Mouse (Mus musculus) lung, postnatal 0 days (tissue): ENCODE measurements around the gene Rnf5. TPM values are rescaled to one million over a fixed set of nuclear protein-coding genes. Genes with fewer than 3 reads are reported as not detected.

ENCODE experiments used
- ATAC-seq: fragments of 200-750 bp; cut with Nextera tagmentation; 2 replicates; pipeline ENCODE4 v1.8.0; 2017; ENCODE audit warnings: moderate library complexity
- DNase-seq: peaks from one replicate; pipeline ENCODE4 v3.0.0-alpha.2; 2016; ENCODE audit warnings: low spot score
- H3K27ac ChIP-seq: fragments of 300-500 bp; sonication (generic); 2 replicates; pipeline ENCODE4 v1.5.1; 2014; ENCODE audit warnings: antibody characterized with exemption, mild to moderate bottlenecking, low read length, mixed read lengths
- H3K27me3 ChIP-seq: fragments of 300-500 bp; sonication (generic); replicated peaks from 2 replicates; pipeline ENCODE4 v1.6.1; 2014; ENCODE audit warnings: low read length, mixed read lengths; ENCODE audit not compliant: insufficient read depth
- H3K36me3 ChIP-seq: fragments of 300-500 bp; sonication (generic); 2 replicates; pipeline ENCODE4 v1.6.1; 2014; ENCODE audit warnings: low read length, mixed read lengths; ENCODE audit not compliant: insufficient read depth
- H3K4me1 ChIP-seq: fragments of 300-500 bp; sonication (generic); 2 replicates; pipeline ENCODE4 v1.6.1; 2014; ENCODE audit warnings: antibody characterized with exemption, low read depth, low read length, mixed read lengths; ENCODE audit not compliant: insufficient read depth
- H3K4me2 ChIP-seq: fragments of 300-500 bp; sonication (generic); replicated peaks from 2 replicates; pipeline ENCODE4 v1.6.1; 2014; ENCODE audit warnings: low read depth, mild to moderate bottlenecking, low read length, moderate library complexity, mixed read lengths
- H3K4me3 ChIP-seq: fragments of 300-500 bp; sonication (generic); 2 replicates; pipeline ENCODE4 v1.5.1; 2014; ENCODE audit warnings: low read depth, low read length
- H3K9ac ChIP-seq: fragments of 300-500 bp; sonication (generic); replicated peaks from 2 replicates; pipeline ENCODE4 v1.6.1; 2014; ENCODE audit warnings: low read depth, mild to moderate bottlenecking
- H3K9me3 ChIP-seq: fragments of 300-500 bp; sonication (generic); 2 replicates; pipeline ENCODE4 v1.6.1; 2016; ENCODE audit warnings: low read length, mixed read lengths
- CTCF ChIP-seq: IDR thresholded peaks from 2 replicates; pipeline ENCODE4 v1.5.1; 2016; ENCODE audit warnings: antibody characterized with exemption, mild to moderate bottlenecking
- EP300 ChIP-seq: IDR thresholded peaks from 2 replicates; pipeline ENCODE4 v1.6.1; 2016; ENCODE audit warnings: antibody characterized with exemption, mild to moderate bottlenecking, control low read depth
- WGBS: fragments of 180-500 bp; shearing (Covaris S2); extraction: QIAGEN DNeasy Blood & Tissue Kit; methylation state at CpG from one replicate; pipeline ENCODE4 v1.1.7; 2014; 5-methylcytosine and 5-hydroxymethylcytosine counted together
- polyA plus RNA-seq: library from polyadenylated mRNA; unstranded; fragments of >200 nt; fragmentation: Nextera tagmentation; extraction: Ambion mirVana; gene quantifications from 2 replicates; pipeline ENCODE4 v1.2.1, GENCODE M21; 2015

Rnf5 gene
- polyA plus RNA-seq, 1 experiment from 2014 or later, result 81.5 TPM

- Histone ChIP-seq H3K4me3 (no peak overlapping the region), H3K4me1 (peaks cover 21% of the 10 kb centered on the region; the same call in 1 of the 2 replicates), H3K27ac (no peak overlapping the region), H3K27me3 (peaks cover 5% of the 10 kb centered on the region), H3K36me3 (no peaks in the 10 kb centered on the region; the same call in 1 of the 2 replicates), H3K9ac (no peak overlapping the region), H3K4me2 (no peak overlapping the region), H3K9me3 (no peaks in the 10 kb centered on the region)
- ATAC-seq (no peak), DNase-seq (no peak)
- TF ChIP-seq CTCF (no peak), EP300 (no peak)
- 97% methylated on average over 3 of the region's 3 CpGs for WGBS
These were observed 21.5 kb upstream of the Rnf5 start for GRCm38 (mm10) chr17:34624981-34625380.

GRCm38 (mm10) chr17:34623161-34623560 is 19.7 kb upstream of the Rnf5 start:
- Histone ChIP-seq H3K4me2 (no peak overlapping the region), H3K27ac (no peak overlapping the region), H3K4me3 (no peak overlapping the region), H3K27me3 (no peaks in the 10 kb centered on the region), H3K9me3 (no peaks in the 10 kb centered on the region), H3K9ac (no peak overlapping the region), H3K36me3 (no peaks in the 10 kb centered on the region; the same call in 1 of the 2 replicates), H3K4me1 (peaks cover 11% of the 10 kb centered on the region; the same call in 1 of the 2 replicates)
- peak; percentile 49 for TF ChIP-seq CTCF
- no peak for TF ChIP-seq EP300
- WGBS, result 80% methylated on average over 9 of the region's 9 CpGs
- ATAC-seq (no peak), DNase-seq (no peak)

DNA sequence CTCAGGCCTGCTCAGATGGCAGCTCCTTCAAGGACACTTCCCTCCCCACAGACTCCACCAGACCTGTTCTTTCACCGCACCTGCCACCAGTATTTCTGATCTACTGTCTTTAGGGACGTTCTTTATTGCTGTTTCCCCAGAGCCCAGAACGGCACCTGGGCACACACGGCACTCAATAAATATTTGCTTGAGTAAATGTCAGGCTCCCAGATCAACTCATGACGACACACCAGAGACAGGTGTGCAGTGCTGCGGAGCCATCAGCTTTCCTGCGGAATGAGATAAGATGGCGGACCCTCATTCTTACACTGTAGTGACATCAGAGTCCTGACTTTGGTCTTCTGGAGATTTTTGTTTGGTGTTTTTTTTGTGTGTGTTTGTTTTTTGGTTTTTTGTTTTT is 17.5 kb upstream of the Rnf5 start:
- ATAC-seq (no peak), DNase-seq (no peak)
- Histone ChIP-seq H3K27me3 (no peaks in the 10 kb centered on the region), H3K4me2 (no peak overlapping the region), H3K9me3 (no peaks in the 10 kb centered on the region), H3K9ac (no peak overlapping the region), H3K4me3 (no peak overlapping the region), H3K27ac (no peak overlapping the region), H3K4me1 (no peaks in the 10 kb centered on the region), H3K36me3 (peaks cover 7% of the 10 kb centered on the region; the same call in 1 of the 2 replicates)
- TF ChIP-seq CTCF, result no peak
- no peak for TF ChIP-seq EP300
- 67% methylated on average over 8 of the region's 8 CpGs for WGBS

- peak; percentile 76 for DNase-seq
- peaks cover 7% of the 10 kb centered on the region; the same call in 1 of the 2 replicates for H3K36me3 ChIP-seq
These were observed 15.5 kb upstream of the Rnf5 start for GRCm38 (mm10) chr17:34618999-34619398.

GRCm38 (mm10) chr17:34615871-34616270 is 12.4 kb upstream of the Rnf5 start, which contains the start of gene Egfl8:
Gene Egfl8 (minus strand): TSS chr17:34615971.
- no peak for DNase-seq
- Histone ChIP-seq H3K4me2 (no peak within 1 kb of the TSS), H3K27ac (peak within 1 kb of the TSS; percentile 43; the same call in 1 of the 2 replicates), H3K27me3 (no peaks in the 10 kb centered on the region), H3K4me1 (no peaks in the 10 kb centered on the region), H3K4me3 (no peak within 1 kb of the TSS), H3K36me3 (peaks cover 26% of the 10 kb centered on the region), H3K9ac (no peak within 1 kb of the TSS), H3K9me3 (no peaks in the 10 kb centered on the region)
- WGBS, result 74% methylated on average over 6 of the region's 6 CpGs
- no peak for ATAC-seq
- no peak for TF ChIP-seq EP300
- no peak for TF ChIP-seq CTCF

More at GRCm38 (mm10) chr17:34618999-34619398, 15.5 kb upstream of the Rnf5 start:
- Histone ChIP-seq H3K27ac (no peak overlapping the region), H3K4me1 (no peaks in the 10 kb centered on the region), H3K9ac (no peak overlapping the region), H3K9me3 (no peaks in the 10 kb centered on the region), H3K4me3 (no peak overlapping the region), H3K27me3 (no peaks in the 10 kb centered on the region), H3K4me2 (no peak overlapping the region)
- TF ChIP-seq EP300 (no peak), CTCF (peak; percentile 91)
- ATAC-seq, result peak; percentile 53
- 11% methylated on average over 6 of the region's 6 CpGs for WGBS

DNA sequence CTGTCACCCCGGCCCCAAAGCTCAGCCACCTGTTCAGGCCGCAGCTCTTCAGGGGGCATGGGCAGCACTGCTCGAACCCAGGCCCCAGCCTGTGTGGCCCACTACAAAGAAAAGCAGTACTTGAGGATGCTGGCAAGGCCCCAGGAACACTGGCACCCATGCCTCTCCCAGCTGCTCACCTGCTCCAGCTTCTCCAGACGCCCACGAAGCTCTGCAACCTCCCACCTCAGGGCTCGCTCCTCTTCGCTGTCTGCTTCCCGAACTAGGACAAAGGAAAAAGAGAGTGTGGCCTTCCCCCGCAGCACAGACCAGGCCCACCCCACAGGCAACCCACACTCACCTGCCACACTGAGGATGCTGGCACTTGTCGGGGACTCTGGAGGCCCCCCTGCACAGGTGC is 10.3 kb upstream of the Rnf5 start:
- Histone ChIP-seq H3K36me3 (peaks cover 26% of the 10 kb centered on the region), H3K4me3 (no peak overlapping the region), H3K4me2 (no peak overlapping the region), H3K9ac (no peak overlapping the region), H3K27ac (no peak overlapping the region), H3K4me1 (0 out of 2 replicates have a peak, but pooled peaks cover under 1% of the 10 kb centered on the region), H3K27me3 (no peaks in the 10 kb centered on the region), H3K9me3 (no peaks in the 10 kb centered on the region)
- WGBS, result 89% methylated on average over 10 of the region's 10 CpGs
- ATAC-seq, result no peak
- TF ChIP-seq EP300, result no peak
- no peak for TF ChIP-seq CTCF
- no peak for DNase-seq
